Comparison of ENCODE assay signal across 9 mouse cellular contexts in the genomic region with DNA sequence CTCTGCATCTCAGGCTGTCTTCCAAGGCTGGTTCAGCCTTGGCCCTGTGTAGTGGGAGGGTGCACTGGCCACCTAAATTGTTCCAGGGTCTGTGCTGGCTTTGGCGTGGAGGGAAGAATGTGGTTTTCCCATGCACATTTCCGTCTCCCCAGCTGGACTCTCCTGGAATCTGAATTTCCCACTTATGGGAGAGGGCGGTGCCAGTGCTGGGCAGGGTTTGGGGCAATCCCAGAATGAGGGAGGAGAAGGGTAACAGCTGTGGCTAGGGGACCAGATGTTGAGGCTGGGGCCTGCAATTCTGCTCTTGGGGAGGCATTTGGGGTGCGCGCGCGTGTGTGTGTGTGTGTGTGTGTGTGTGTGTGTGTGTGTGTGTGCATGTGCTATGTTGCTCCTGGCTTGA. TPM values are rescaled to one million over a fixed set of nuclear protein-coding genes. Genes with fewer than 3 reads are reported as not detected.
DNase-seq lines count a peak whose midpoint lies in the region; ATAC-seq and TF ChIP-seq lines count a peak whose summit lies in the region.
"Had no signal": no experiment of that assay in that cellular context is flagged by ENCODE, and none has a peak within 500 bp of the region (broad histone marks: within the 10 kb centered on the region; RNA-seq: fewer than 3 reads in every experiment).

No protein-coding gene starts in this region.

- H3K36me3 ChIP-seq in embryonic facial prominence, embryonic 12.5 days: no peaks in the 10 kb centered on the region
- no peaks in the 10 kb centered on the region for H3K36me3 ChIP-seq in hindbrain, embryonic 14.5 days (replicated peaks; ENCODE audit: control insufficient read depth, insufficient read depth)
- H3K36me3 ChIP-seq in liver, postnatal 0 days (replicated peaks; ENCODE audit: insufficient read depth, low read length): no peaks in the 10 kb centered on the region

- H3K27me3 ChIP-seq in embryonic facial prominence, embryonic 12.5 days: no peaks in the 10 kb centered on the region
- H3K27me3 ChIP-seq in hindbrain, embryonic 14.5 days (ENCODE audit: control insufficient read depth, insufficient read depth, low read length): no peaks in the 10 kb centered on the region
- H3K27me3 ChIP-seq in liver, postnatal 0 days (ENCODE audit: insufficient read depth, low read length): peaks cover 26% of the 10 kb centered on the region

- peak overlapping the region; percentile 93 for H3K4me2 ChIP-seq in embryonic facial prominence, embryonic 12.5 days (replicated peaks)
- H3K4me2 ChIP-seq in hindbrain, embryonic 14.5 days (replicated peaks): peak overlapping the region; percentile 91
- H3K4me2 ChIP-seq in liver, postnatal 0 days (ENCODE audit: low read depth, low read length): no peak overlapping the region

- H3K9me3 ChIP-seq in embryonic facial prominence, embryonic 12.5 days: no peaks in the 10 kb centered on the region
- no peaks in the 10 kb centered on the region for H3K9me3 ChIP-seq in hindbrain, embryonic 14.5 days (ENCODE audit: control insufficient read depth, low read length)
- H3K9me3 ChIP-seq in liver, postnatal 0 days (ENCODE audit: low read length): no peaks in the 10 kb centered on the region

- 51% methylated on average over 7 of the region's 7 CpGs for WGBS in embryonic facial prominence, embryonic 12.5 days
- WGBS in hindbrain, embryonic 14.5 days: 58% methylated on average over 7 of the region's 7 CpGs
- WGBS in liver, postnatal 0 days (ENCODE audit: insufficient replicate concordance): 68% methylated on average over 7 of the region's 7 CpGs

- no peak for ATAC-seq in embryonic facial prominence, embryonic 12.5 days (ENCODE audit: insufficient number of reproducible peaks, insufficient read depth, low FRiP score, low TSS enrichment)
- ATAC-seq in hindbrain, embryonic 14.5 days (ENCODE audit: low FRiP score): no peak
- no peak for ATAC-seq in frontal cortex, adult (ENCODE audit: low TSS enrichment)
- no peak for ATAC-seq in liver, postnatal 0 days

- peak overlapping the region; percentile 89; the same call in 1 of the 2 replicates for H3K4me3 ChIP-seq in embryonic facial prominence, embryonic 12.5 days
- peak overlapping the region; percentile 87; the same call in 1 of the 2 replicates for H3K4me3 ChIP-seq in hindbrain, embryonic 14.5 days (replicated peaks; ENCODE audit: low read length)
- H3K4me3 ChIP-seq in liver, postnatal 0 days (ENCODE audit: low read depth, low read length): no peak overlapping the region

- H3K9ac ChIP-seq in embryonic facial prominence, embryonic 12.5 days: peak overlapping the region; percentile 38
- peak overlapping the region; percentile 25; the same call in 1 of the 2 replicates for H3K9ac ChIP-seq in hindbrain, embryonic 14.5 days
- no peak overlapping the region for H3K9ac ChIP-seq in liver, postnatal 0 days (replicated peaks)
- H3K9ac ChIP-seq: liver, embryonic 14.5 days had no signal

- TF ChIP-seq EP300 in liver, postnatal 0 days (IDR thresholded peaks at IDR 0.05; ENCODE audit: low read depth): no peak

- DNase-seq in Muller cell, postnatal 12 days (ENCODE audit: inconsistent ontology term): peak; percentile 87
- DNase-seq in hindbrain, embryonic 14.5 days (ENCODE audit: low spot score): no peak
- DNase-seq in lung, postnatal 36 days: peak; percentile 41
- DNase-seq in left cerebral cortex, adult 11 months (ENCODE audit: low spot score): no peak
- no peak for DNase-seq in ovary, adult 18-20 months (ENCODE audit: low spot score)
- no peak for DNase-seq in liver, postnatal 0 days

- peaks cover 84% of the 10 kb centered on the region for H3K4me1 ChIP-seq in embryonic facial prominence, embryonic 12.5 days
- H3K4me1 ChIP-seq in hindbrain, embryonic 14.5 days (replicated peaks; ENCODE audit: control insufficient read depth, insufficient read depth, low read length): peaks cover 57% of the 10 kb centered on the region
- H3K4me1 ChIP-seq in liver, postnatal 0 days (ENCODE audit: insufficient read depth): peaks cover 15% of the 10 kb centered on the region; the same call in 1 of the 2 replicates

- H3K27ac ChIP-seq in embryonic facial prominence, embryonic 12.5 days: peak overlapping the region; percentile 97; the same call in 1 of the 2 replicates
- no peak overlapping the region for H3K27ac ChIP-seq in hindbrain, embryonic 14.5 days
- no peak overlapping the region for H3K27ac ChIP-seq in liver, postnatal 0 days (ENCODE audit: low read depth)
- H3K27ac ChIP-seq: liver, embryonic 14.5 days had no signal

- TF ChIP-seq CTCF in liver, postnatal 0 days (IDR thresholded peaks at IDR 0.05; ENCODE audit: low read depth): no peak

RNA-seq across cellular contexts. Expression of a gene that starts 2.8 kb away (rescaled TPM):
- 33.0 and 33.4 TPM in 2 replicates for polyA plus RNA-seq in embryonic facial prominence, embryonic 12.5 days (2016; fragmentation: Nextera tagmentation; extraction: Ambion mirVana)
- 18.1 and 19.0 TPM in 2 replicates for polyA plus RNA-seq in hindbrain, embryonic 14.5 days (2014; fragmentation: Nextera tagmentation; extraction: Ambion mirVana)
- 1.7 and 1.9 TPM in 2 replicates for polyA plus RNA-seq in liver, postnatal 0 days (2015; fragmentation: Nextera tagmentation; extraction: Ambion mirVana)

RNA-seq across cellular contexts. Expression of a gene that starts 27.5 kb away (rescaled TPM):
- 96.4 and 104 TPM in 2 replicates for polyA plus RNA-seq in embryonic facial prominence, embryonic 12.5 days (2016; fragmentation: Nextera tagmentation; extraction: Ambion mirVana)
- 174 and 193 TPM in 2 replicates for polyA plus RNA-seq in hindbrain, embryonic 14.5 days (2014; fragmentation: Nextera tagmentation; extraction: Ambion mirVana)
- 59.7 and 66.3 TPM in 2 replicates for polyA plus RNA-seq in liver, postnatal 0 days (2015; fragmentation: Nextera tagmentation; extraction: Ambion mirVana)

RNA-seq across cellular contexts. Expression of a gene that starts 37.6 kb away (rescaled TPM):
- 27.8 and 31.5 TPM in 2 replicates for polyA plus RNA-seq in embryonic facial prominence, embryonic 12.5 days (2016; fragmentation: Nextera tagmentation; extraction: Ambion mirVana)
- polyA plus RNA-seq in hindbrain, embryonic 14.5 days (2014; fragmentation: Nextera tagmentation; extraction: Ambion mirVana): 8.2 and 8.8 TPM in 2 replicates
- 3.9 and 5.6 TPM in 2 replicates for polyA plus RNA-seq in liver, postnatal 0 days (2015; fragmentation: Nextera tagmentation; extraction: Ambion mirVana)

RNA-seq across cellular contexts. Expression of a gene that starts 42.4 kb away (rescaled TPM):
- 23.4 and 24.1 TPM in 2 replicates for polyA plus RNA-seq in embryonic facial prominence, embryonic 12.5 days (2016; fragmentation: Nextera tagmentation; extraction: Ambion mirVana)
- polyA plus RNA-seq in hindbrain, embryonic 14.5 days (2014; fragmentation: Nextera tagmentation; extraction: Ambion mirVana): 6.4 and 6.6 TPM in 2 replicates
- 1.6 and 1.9 TPM in 2 replicates for polyA plus RNA-seq in liver, postnatal 0 days (2015; fragmentation: Nextera tagmentation; extraction: Ambion mirVana)

RNA-seq across cellular contexts. Expression of a gene that starts 42.5 kb away (rescaled TPM):
- 57.1 and 59.8 TPM in 2 replicates for polyA plus RNA-seq in embryonic facial prominence, embryonic 12.5 days (2016; fragmentation: Nextera tagmentation; extraction: Ambion mirVana)
- 54.6 and 64.8 TPM in 2 replicates for polyA plus RNA-seq in hindbrain, embryonic 14.5 days (2014; fragmentation: Nextera tagmentation; extraction: Ambion mirVana)
- polyA plus RNA-seq in liver, postnatal 0 days (2015; fragmentation: Nextera tagmentation; extraction: Ambion mirVana): 66.0 and 70.5 TPM in 2 replicates

Comparison
In these comparisons a context has a peak if more than half of its experiments do, and no peak if none do; other contexts are left out.
1. DNase-seq: peak in Muller cell, postnatal 12 days (single experiment) and lung, postnatal 36 days (single experiment); none in hindbrain, embryonic 14.5 days (single experiment), left cerebral cortex, adult 11 months (single experiment), ovary, adult 18-20 months (single experiment) and liver, postnatal 0 days (single experiment).